Comparison of ENCODE assay signal across 8 mouse cellular contexts in genomic region chr1:69138856-69139518, GRCm38 (mm10). TPM values are rescaled to one million over a fixed set of nuclear protein-coding genes. Genes with fewer than 3 reads are reported as not detected.
DNase-seq lines count a peak whose midpoint lies in the region; ATAC-seq and TF ChIP-seq lines count a peak whose summit lies in the region.

No protein-coding gene starts in this region.

- H3K4me1 ChIP-seq in G1E (ENCODE audit: insufficient read depth, low read depth, low read length), result no peaks in the 10 kb centered on the region
- H3K4me1 ChIP-seq in forebrain, postnatal 0 days (ENCODE audit: insufficient read depth), result no peaks in the 10 kb centered on the region

- H3K27me3 ChIP-seq in G1E (ENCODE audit: insufficient read depth, low read length), result no peaks in the 10 kb centered on the region
- H3K27me3 ChIP-seq in forebrain, postnatal 0 days (ENCODE audit: insufficient read depth, low read length), result peaks cover 7% of the 10 kb centered on the region; the same call in 1 of the 2 replicates

- no peak overlapping the region for H3K4me2 ChIP-seq in forebrain, postnatal 0 days (ENCODE audit: low read depth)

- no peaks in the 10 kb centered on the region for H3K9me3 ChIP-seq in G1E (replicated peaks)
- no peaks in the 10 kb centered on the region for H3K9me3 ChIP-seq in forebrain, postnatal 0 days (ENCODE audit: low read length)

- no peak overlapping the region for H3K4me3 ChIP-seq in gastrocnemius, adult 2 months
- H3K4me3 ChIP-seq in G1E (ENCODE audit: low read depth, low read length), result no peak overlapping the region
- no peak overlapping the region for H3K4me3 ChIP-seq in forebrain, postnatal 0 days (ENCODE audit: low read depth, low read length)

- H3K27ac ChIP-seq in gastrocnemius, adult 2 months, result no peak overlapping the region
- no peak overlapping the region for H3K27ac ChIP-seq in forebrain, postnatal 0 days (ENCODE audit: low read depth, low read length)

- intact Hi-C loops in gastrocnemius, adult 2 months (cut with DNase I), result loop anchor here (2.0 to 5.0 kb wide), 2 partner anchors 1032 to 1497 kb away; no protein-coding TSS in a partner anchor

- no peak overlapping the region for H3K9ac ChIP-seq in forebrain, postnatal 0 days

- WGBS in forebrain, postnatal 0 days, result 39% methylated on average over 4 of the region's 4 CpGs

- peak; percentile 40; the same call in 1 of the 2 replicates for ATAC-seq in G1E (ENCODE audit: extremely low read depth, insufficient number of reproducible peaks, low FRiP score, poor library complexity, severe bottlenecking)
- ATAC-seq in forebrain, postnatal 0 days, result no peak

- peak; percentile 24 for DNase-seq in gastrocnemius, adult 2 months
- DNase-seq in gastrocnemius, adult 8-10 months (ENCODE audit: low spot score in 2 of 2), result no peak
- DNase-seq in G1E (ENCODE audit: low spot score), result peak; percentile 3
- DNase-seq in cerebellum, adult 11 months, result peak; percentile 32
- peak; percentile 88 for DNase-seq in forebrain, postnatal 0 days
- peak; percentile 18 to 80 for DNase-seq in layer of hippocampus, adult 18-20 months (ENCODE audit: low spot score in 2 of 2)
- peak; percentile 64 for DNase-seq in lung, postnatal 10 days
- peak; percentile 61 for DNase-seq in telencephalon, adult 2 months (ENCODE audit: low read depth, low spot score)

- no peaks in the 10 kb centered on the region for H3K36me3 ChIP-seq in G1E (replicated peaks)
- no peaks in the 10 kb centered on the region for H3K36me3 ChIP-seq in forebrain, postnatal 0 days (ENCODE audit: insufficient read depth)

- TF ChIP-seq CTCF in gastrocnemius, adult 2 months (IDR thresholded peaks at IDR 0.05), result peak; percentile 79
- 0 out of 2 replicates have a peak, but pooled peaks have one; percentile 24 for TF ChIP-seq CTCF in G1E (IDR thresholded peaks at IDR 0.05; ENCODE audit: low read depth, low read length)
- peak; percentile 83 for TF ChIP-seq CTCF in forebrain, postnatal 0 days (IDR thresholded peaks at IDR 0.05; ENCODE audit: low read depth)

RNA-seq across cellular contexts. Expression of gene Erbb4, which starts 31.1 kb away (rescaled TPM):
- under 1 TPM; 0.18 to 0.39 TPM for total RNA-seq in gastrocnemius, adult 2 months (2021)
- total RNA-seq in gastrocnemius, adult 8-10 months (2022), result under 1 TPM; 0.31 to 0.73 (median 0.46) TPM
- total RNA-seq in G1E (2014; fragmentation: Nextera tagmentation) (not detected in 2 replicates), G1E (2017) (0.06 and 0.33 TPM in 2 replicates)
- not detected in 2 replicates for polyA plus RNA-seq in G1E (2012)
- 43.9 and 53.5 TPM in 2 replicates for total RNA-seq in forebrain, postnatal 0 days (2014; rRNA removed)
- polyA plus RNA-seq in forebrain, postnatal 0 days (2015; fragmentation: Nextera tagmentation; extraction: Ambion mirVana), result 3.9 and 9.3 TPM in 2 replicates
- 10 to 100 TPM; 43.4 to 48.2 TPM for total RNA-seq in layer of hippocampus, adult 18-20 months (2021)

Comparison
In these comparisons a context has a peak if more than half of its experiments do, and no peak if none do; other contexts are left out.
1. DNase-seq: peak in gastrocnemius, adult 2 months (single experiment), G1E (single experiment), cerebellum, adult 11 months (single experiment), forebrain, postnatal 0 days (single experiment), layer of hippocampus, adult 18-20 months (2 of 2), lung, postnatal 10 days (single experiment) and telencephalon, adult 2 months (single experiment); none in gastrocnemius, adult 8-10 months (0 of 2).
2. CTCF ChIP-seq: peak in every context shown above with its lines; median percentile 83 in forebrain, postnatal 0 days; 79 in gastrocnemius, adult 2 months; 24 in G1E.
3. RNA of gene Erbb4, which starts 31.1 kb away (total RNA-seq): 43.9 to 53.5 TPM in forebrain, postnatal 0 days and 43.4 to 48.2 TPM in layer of hippocampus, adult 18-20 months; 0.31 to 0.73 TPM in gastrocnemius, adult 8-10 months, 0.18 to 0.39 TPM in gastrocnemius, adult 2 months and 0.06 to 0.33 TPM in G1E; every median in the first group is over 10 times any median in the second.